Mouse (Mus musculus) embryonic facial prominence, embryonic 15.5 days (tissue): Measurements from ENCODE around the gene Umad1. TPM values are rescaled to one million over a fixed set of nuclear protein-coding genes. Genes with fewer than 3 reads are reported as not detected.

ENCODE experiments used
- ATAC-seq: fragments of 200-750 bp; cut with Nextera tagmentation; 2 replicates; pipeline ENCODE4 v1.8.0; 2017; ENCODE audit warnings: low read depth, moderate TSS enrichment; ENCODE audit not compliant: insufficient number of reproducible peaks, low FRiP score, low TSS enrichment
- H3K27ac ChIP-seq: fragments of 300-500 bp; sonication (generic); replicated peaks from 2 replicates; pipeline ENCODE4 v1.5.1; 2015; ENCODE audit warnings: mild to moderate bottlenecking, inconsistent platforms
- H3K27me3 ChIP-seq: fragments of 300-500 bp; sonication (generic); 2 replicates; pipeline ENCODE4 v1.6.1; 2015; ENCODE audit warnings: inconsistent platforms
- H3K36me3 ChIP-seq: fragments of 300-500 bp; sonication (generic); 2 replicates; pipeline ENCODE4 v1.6.1; 2015; ENCODE audit warnings: mild to moderate bottlenecking, inconsistent platforms
- H3K4me1 ChIP-seq: fragments of 300-500 bp; sonication (generic); 2 replicates; pipeline ENCODE4 v1.6.1; 2015; ENCODE audit warnings: inconsistent platforms
- H3K4me2 ChIP-seq: fragments of 300-500 bp; sonication (generic); replicated peaks from 2 replicates; pipeline ENCODE4 v1.6.1; 2015; ENCODE audit warnings: mild to moderate bottlenecking, inconsistent platforms
- H3K4me3 ChIP-seq: fragments of 300-500 bp; sonication (generic); replicated peaks from 2 replicates; pipeline ENCODE4 v1.5.1; 2015; ENCODE audit warnings: mild to moderate bottlenecking, inconsistent platforms
- H3K9ac ChIP-seq: fragments of 300-500 bp; sonication (generic); 2 replicates; pipeline ENCODE4 v1.6.1; 2015; ENCODE audit warnings: inconsistent platforms
- H3K9me3 ChIP-seq: fragments of 300-500 bp; sonication (generic); replicated peaks from 2 replicates; pipeline ENCODE4 v1.6.1; 2016; ENCODE audit warnings: inconsistent platforms
- WGBS: fragments of 180-500 bp; shearing (Covaris S2); methylation state at CpG from one replicate; pipeline ENCODE4 v1.1.7; 2015; 5-methylcytosine and 5-hydroxymethylcytosine counted together
- polyA plus RNA-seq: library from polyadenylated mRNA; unstranded; fragments of >200 nt; fragmentation: Nextera tagmentation; extraction: Ambion mirVana; gene quantifications from 2 replicates; pipeline ENCODE4 v1.2.1, GENCODE M21; 2015

Umad1 gene
- polyA plus RNA-seq, 1 experiment from 2014 or later = 18.2 TPM

DNA sequence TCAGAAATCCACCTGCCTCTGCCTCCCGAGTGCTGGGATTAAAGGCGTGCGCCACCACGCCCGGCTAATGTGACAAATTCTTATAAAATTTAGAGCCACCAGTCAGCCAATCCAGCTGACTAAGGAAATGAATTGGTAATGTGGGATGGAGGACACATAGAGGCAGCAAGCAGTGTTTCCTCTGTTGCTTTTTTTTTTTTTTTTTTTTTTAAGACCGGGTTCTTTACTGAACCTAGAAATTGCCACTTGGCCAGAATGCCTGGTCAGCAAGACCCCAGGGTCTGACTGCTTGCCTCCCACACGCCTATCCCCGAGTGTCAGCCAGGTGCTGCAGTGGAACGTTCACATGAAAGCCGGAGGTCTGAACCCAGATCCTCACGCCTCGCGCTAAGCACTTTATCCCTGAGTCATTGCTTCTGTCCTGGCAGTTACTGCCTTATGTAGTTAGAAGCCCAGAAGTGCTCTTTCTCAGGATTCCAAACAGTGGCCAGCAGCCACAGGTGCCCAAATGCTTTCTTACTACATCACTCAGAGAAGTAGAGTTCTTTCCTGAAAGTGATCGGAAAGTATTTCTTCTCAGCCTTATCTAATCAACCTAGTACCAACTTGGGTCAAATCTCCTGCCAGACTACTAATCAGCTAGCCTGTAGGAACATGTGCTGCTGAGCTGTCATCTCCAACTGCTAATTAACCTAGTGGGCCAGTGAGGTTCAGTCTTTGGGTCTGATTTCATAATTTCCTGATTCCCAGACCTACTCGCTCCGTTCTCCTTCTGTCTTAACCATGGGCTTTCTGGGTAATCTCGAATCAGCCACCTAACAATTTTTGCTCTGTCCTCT lies 225.6 kb downstream of the Umad1 start:
- Histone ChIP-seq H3K9me3 (no peaks in the 10 kb centered on the region), H3K9ac (no peak overlapping the region), H3K27ac (no peak overlapping the region), H3K4me3 (no peak overlapping the region), H3K27me3 (no peaks in the 10 kb centered on the region), H3K36me3 (no peaks in the 10 kb centered on the region), H3K4me2 (no peak overlapping the region), H3K4me1 (no peaks in the 10 kb centered on the region)
- WGBS = 88% methylated on average over 17 of the region's 17 CpGs
- no peak for ATAC-seq

DNA sequence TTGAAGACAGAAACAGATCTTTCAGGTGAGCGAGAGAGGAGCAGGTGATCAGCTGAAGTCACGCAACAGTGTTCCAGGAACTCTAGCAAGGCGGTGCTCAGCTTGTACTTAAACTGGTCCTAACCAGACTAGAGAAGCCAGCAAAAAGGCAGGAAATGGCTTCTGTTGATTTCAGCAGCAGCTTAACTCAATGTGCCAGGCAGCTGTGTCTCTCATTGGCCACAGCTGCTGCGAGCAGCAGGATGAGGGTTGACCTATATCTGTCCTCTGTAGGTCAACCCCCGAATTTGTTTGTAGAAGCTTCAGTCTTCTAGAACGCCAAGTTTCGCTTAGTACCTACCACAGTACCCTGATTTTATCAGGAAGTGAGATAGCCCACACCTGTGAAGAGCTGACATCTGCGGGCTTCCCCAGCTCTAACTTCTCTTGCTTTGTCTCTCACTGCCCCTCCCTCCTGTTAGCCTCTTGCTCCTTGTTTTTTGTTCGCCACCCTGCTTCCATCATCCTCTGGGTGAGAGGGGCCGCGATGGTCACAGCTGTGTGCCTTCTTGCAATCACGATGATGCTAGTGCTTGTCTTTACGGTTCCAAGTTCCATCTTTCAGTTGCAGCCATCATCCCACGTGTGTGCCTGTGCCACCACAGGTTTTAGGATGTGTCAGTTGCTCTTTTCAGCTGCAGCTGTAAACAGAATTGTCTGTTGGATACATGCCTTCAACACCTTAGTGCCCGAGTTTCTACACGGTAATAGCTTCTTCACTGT lies 226.5 kb downstream of the Umad1 start:
- no peak overlapping the region for H3K9ac ChIP-seq
- H3K27me3 ChIP-seq = no peaks in the 10 kb centered on the region
- H3K27ac ChIP-seq = no peak overlapping the region
- H3K4me2 ChIP-seq = no peak overlapping the region
- no peaks in the 10 kb centered on the region for H3K4me1 ChIP-seq
- WGBS = 77% methylated on average over 16 of the region's 16 CpGs
- no peak for ATAC-seq
- no peak overlapping the region for H3K4me3 ChIP-seq
- H3K9me3 ChIP-seq = no peaks in the 10 kb centered on the region
- no peaks in the 10 kb centered on the region for H3K36me3 ChIP-seq

DNA sequence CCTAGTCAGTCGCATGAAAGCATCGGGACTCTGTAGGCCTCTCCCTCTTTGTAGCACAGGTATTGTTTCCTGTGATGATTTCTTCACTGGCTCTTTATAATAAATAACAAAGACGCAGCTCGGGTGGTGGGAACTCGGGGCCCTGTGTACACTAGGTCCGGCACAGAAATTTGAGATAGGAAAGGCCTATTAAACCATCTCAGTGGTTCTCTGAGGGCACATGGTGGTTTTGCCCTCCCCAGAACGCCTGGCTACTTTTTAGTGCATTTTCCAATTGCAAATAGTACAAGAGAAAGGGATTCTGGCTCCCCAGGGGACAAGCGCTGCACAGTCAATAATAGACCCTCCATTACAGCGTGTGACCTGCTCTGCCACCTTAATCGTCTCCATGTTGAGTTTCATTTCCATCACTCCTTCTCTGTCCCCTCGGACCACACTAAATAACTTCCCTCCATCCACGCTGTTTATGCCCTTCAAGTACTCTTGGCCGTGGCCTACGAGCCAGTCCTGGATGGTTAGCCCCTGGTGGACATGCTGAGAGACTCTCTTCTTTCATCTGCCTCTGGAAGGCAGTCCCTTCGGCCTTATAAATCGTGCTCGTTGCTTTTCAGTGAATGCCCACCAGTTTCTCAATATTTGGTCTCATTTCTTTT lies 227.4 kb downstream of the Umad1 start:
- Histone ChIP-seq H3K27ac (no peak overlapping the region), H3K4me3 (no peak overlapping the region), H3K4me1 (no peaks in the 10 kb centered on the region), H3K27me3 (no peaks in the 10 kb centered on the region), H3K4me2 (no peak overlapping the region), H3K9ac (no peak overlapping the region), H3K9me3 (no peaks in the 10 kb centered on the region), H3K36me3 (no peaks in the 10 kb centered on the region)
- WGBS = 84% methylated on average over 17 of the region's 17 CpGs
- ATAC-seq = no peak

- WGBS = 66% methylated on average over 20 of the region's 20 CpGs
- Histone ChIP-seq H3K9me3 (no peaks in the 10 kb centered on the region), H3K4me2 (no peak overlapping the region), H3K36me3 (no peaks in the 10 kb centered on the region), H3K4me3 (no peak overlapping the region), H3K9ac (no peak overlapping the region), H3K27me3 (no peaks in the 10 kb centered on the region), H3K4me1 (no peaks in the 10 kb centered on the region), H3K27ac (no peak overlapping the region)
- no peak for ATAC-seq
These were observed 228.2 kb downstream of the Umad1 start for GRCm38 (mm10) chr6:8487044-8487853.

DNA sequence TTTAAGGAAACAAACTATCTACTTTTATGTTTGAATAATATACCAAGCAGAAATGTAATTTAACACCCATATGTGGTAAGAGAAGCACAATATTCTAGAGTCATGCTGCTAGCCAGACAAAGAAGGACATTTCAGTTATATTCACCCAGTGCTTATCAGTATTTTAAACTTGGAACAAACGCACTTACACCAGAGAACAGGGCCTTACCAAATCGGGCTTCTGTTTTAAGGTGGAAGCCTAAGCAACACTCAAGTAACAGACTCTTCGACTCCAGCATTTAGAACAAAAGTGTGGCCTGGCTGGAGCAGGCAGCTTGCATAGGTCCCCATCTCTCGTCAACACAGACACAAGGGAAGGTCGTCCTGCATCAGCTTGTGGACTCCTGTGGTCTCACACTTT lies 229.2 kb downstream of the Umad1 start:
- Histone ChIP-seq H3K9me3 (no peaks in the 10 kb centered on the region), H3K4me1 (no peaks in the 10 kb centered on the region), H3K27me3 (no peaks in the 10 kb centered on the region), H3K36me3 (no peaks in the 10 kb centered on the region), H3K27ac (no peak overlapping the region), H3K9ac (no peak overlapping the region), H3K4me2 (no peak overlapping the region), H3K4me3 (no peak overlapping the region)
- no peak for ATAC-seq
- WGBS = 64% methylated on average over 5 of the region's 5 CpGs

DNA sequence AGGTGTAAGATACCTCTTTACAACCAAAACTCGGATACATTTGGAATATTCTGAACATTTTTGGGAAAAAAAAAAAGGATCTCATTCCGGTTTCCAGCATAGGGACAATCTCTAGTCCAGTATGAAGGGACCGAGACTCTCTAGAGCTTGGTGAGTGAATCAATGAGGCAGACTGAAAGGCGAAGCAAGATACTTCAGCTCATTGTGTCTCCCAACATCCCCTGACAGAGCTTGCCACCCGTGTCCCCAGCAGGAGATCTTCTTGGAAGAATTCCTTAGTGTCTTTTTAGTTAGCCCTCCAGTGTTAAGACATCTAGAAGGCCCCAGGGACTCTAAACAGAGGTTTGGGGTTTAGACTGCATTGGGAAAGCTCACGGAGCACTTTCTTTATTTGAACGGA lies 230.2 kb downstream of the Umad1 start:
- no peak for ATAC-seq
- H3K4me3 ChIP-seq = no peak overlapping the region
- no peaks in the 10 kb centered on the region for H3K27me3 ChIP-seq
- no peaks in the 10 kb centered on the region for H3K36me3 ChIP-seq
- H3K27ac ChIP-seq = no peak overlapping the region
- no peaks in the 10 kb centered on the region for H3K9me3 ChIP-seq
- H3K4me1 ChIP-seq = no peaks in the 10 kb centered on the region
- WGBS = 76% methylated on average over 7 of the region's 7 CpGs
- no peak overlapping the region for H3K9ac ChIP-seq
- no peak overlapping the region for H3K4me2 ChIP-seq

GRCm38 (mm10) chr6:8489938-8490585 lies 231.0 kb downstream of the Umad1 start:
- Histone ChIP-seq H3K4me3 (no peak overlapping the region), H3K36me3 (no peaks in the 10 kb centered on the region), H3K27ac (no peak overlapping the region), H3K9me3 (no peaks in the 10 kb centered on the region), H3K27me3 (no peaks in the 10 kb centered on the region), H3K9ac (no peak overlapping the region), H3K4me1 (no peaks in the 10 kb centered on the region), H3K4me2 (no peak overlapping the region)
- 62% methylated on average over 1 of the region's 1 CpGs for WGBS
- no peak for ATAC-seq

- Histone ChIP-seq H3K9ac (no peak overlapping the region), H3K27me3 (no peaks in the 10 kb centered on the region), H3K4me2 (no peak overlapping the region), H3K27ac (no peak overlapping the region), H3K36me3 (no peaks in the 10 kb centered on the region), H3K4me3 (no peak overlapping the region), H3K4me1 (no peaks in the 10 kb centered on the region), H3K9me3 (no peaks in the 10 kb centered on the region)
- WGBS = 85% methylated on average over 3 of the region's 3 CpGs
- no peak for ATAC-seq
These were observed 233.2 kb downstream of the Umad1 start for GRCm38 (mm10) chr6:8492248-8492647.

GRCm38 (mm10) chr6:8495109-8495826 lies 236.2 kb downstream of the Umad1 start:
- H3K27me3 ChIP-seq = no peaks in the 10 kb centered on the region
- H3K9ac ChIP-seq = no peak overlapping the region
- no peaks in the 10 kb centered on the region for H3K9me3 ChIP-seq
- H3K27ac ChIP-seq = no peak overlapping the region
- no peak overlapping the region for H3K4me3 ChIP-seq
- H3K36me3 ChIP-seq = no peaks in the 10 kb centered on the region
- 72% methylated on average over 5 of the region's 5 CpGs for WGBS
- ATAC-seq = no peak
- no peak overlapping the region for H3K4me2 ChIP-seq
- no peaks in the 10 kb centered on the region for H3K4me1 ChIP-seq

GRCm38 (mm10) chr6:8495827-8496222 lies 236.7 kb downstream of the Umad1 start:
- no peak overlapping the region for H3K4me2 ChIP-seq
- ATAC-seq = no peak
- no peaks in the 10 kb centered on the region for H3K9me3 ChIP-seq
- H3K36me3 ChIP-seq = no peaks in the 10 kb centered on the region
- H3K27me3 ChIP-seq = no peaks in the 10 kb centered on the region
- WGBS = 75% methylated on average over 4 of the region's 4 CpGs
- H3K4me3 ChIP-seq = no peak overlapping the region
- no peak overlapping the region for H3K9ac ChIP-seq
- H3K4me1 ChIP-seq = no peaks in the 10 kb centered on the region
- H3K27ac ChIP-seq = no peak overlapping the region
